Comparison of ENCODE assay signal across 8 mouse cellular contexts in genomic region chr8:105565952-105566702, GRCm38 (mm10). TPM values are rescaled to one million over a fixed set of nuclear protein-coding genes. Genes with fewer than 3 reads are reported as not detected.
A peak's percentile ranks its signal among the peaks of the same experiment; 100 is the strongest.
DNase-seq lines count a peak whose midpoint lies in the region; ATAC-seq and TF ChIP-seq lines count a peak whose summit lies in the region.

TSS of gene Atp6v0d1 (minus strand) at chr8:105566047.

- H3K36me3 ChIP-seq in heart, embryonic 12.5 days: peaks cover 8% of the 10 kb centered on the region; the same call in 1 of the 2 replicates
- no peaks in the 10 kb centered on the region for H3K36me3 ChIP-seq in kidney, postnatal 0 days (ENCODE audit: insufficient read depth, low read length)
- no peaks in the 10 kb centered on the region for H3K36me3 ChIP-seq in liver, embryonic 11.5 days (ENCODE audit: control insufficient read depth, insufficient read depth, low read length)
- peaks cover 3% of the 10 kb centered on the region; the same call in 1 of the 2 replicates for H3K36me3 ChIP-seq in stomach, embryonic 14.5 days (ENCODE audit: control insufficient read depth, insufficient read depth, low read length)

- 3% methylated on average over 51 of the region's 53 CpGs for WGBS in heart, embryonic 12.5 days
- WGBS in kidney, postnatal 0 days: 2% methylated on average over 53 of the region's 53 CpGs
- 3% methylated on average over 53 of the region's 53 CpGs for WGBS in liver, embryonic 11.5 days
- WGBS in stomach, embryonic 14.5 days: 3% methylated on average over 53 of the region's 53 CpGs

- peak within 1 kb of the TSS; percentile 91 for H3K4me2 ChIP-seq in heart, embryonic 12.5 days
- peak within 1 kb of the TSS; percentile 82 for H3K4me2 ChIP-seq in kidney, postnatal 0 days (ENCODE audit: low read length)
- H3K4me2 ChIP-seq in liver, embryonic 11.5 days: peak within 1 kb of the TSS; percentile 90
- H3K4me2 ChIP-seq in stomach, embryonic 14.5 days (replicated peaks; ENCODE audit: low read depth, low read length): peak within 1 kb of the TSS; percentile 85

- H3K4me3 ChIP-seq in heart, embryonic 12.5 days: peak within 1 kb of the TSS; percentile 97
- peak within 1 kb of the TSS; percentile 83 for H3K4me3 ChIP-seq in kidney, postnatal 0 days (replicated peaks; ENCODE audit: low read depth, low read length)
- peak within 1 kb of the TSS; percentile 95 for H3K4me3 ChIP-seq in liver, embryonic 11.5 days (ENCODE audit: low read depth, low read length)
- H3K4me3 ChIP-seq in stomach, embryonic 14.5 days (ENCODE audit: low read depth, low read length): peak within 1 kb of the TSS; percentile 88

- H3K9ac ChIP-seq in heart, embryonic 12.5 days: peak within 1 kb of the TSS; percentile 95
- peak within 1 kb of the TSS; percentile 92 for H3K9ac ChIP-seq in kidney, postnatal 0 days (ENCODE audit: low read depth, low read length)
- peak within 1 kb of the TSS; percentile 87 for H3K9ac ChIP-seq in liver, embryonic 11.5 days (ENCODE audit: low read depth, low read length)
- peak within 1 kb of the TSS; percentile 78 for H3K9ac ChIP-seq in stomach, embryonic 14.5 days (replicated peaks; ENCODE audit: low read depth, low read length)

- no peaks in the 10 kb centered on the region for H3K9me3 ChIP-seq in heart, embryonic 12.5 days (replicated peaks)
- no peaks in the 10 kb centered on the region for H3K9me3 ChIP-seq in kidney, postnatal 0 days (replicated peaks; ENCODE audit: low read length)
- no peaks in the 10 kb centered on the region for H3K9me3 ChIP-seq in liver, embryonic 11.5 days (ENCODE audit: control insufficient read depth, low read length)
- H3K9me3 ChIP-seq in stomach, embryonic 14.5 days (ENCODE audit: control insufficient read depth, low read depth, low read length): no peaks in the 10 kb centered on the region

- peaks cover 29% of the 10 kb centered on the region for H3K4me1 ChIP-seq in heart, embryonic 12.5 days (replicated peaks)
- H3K4me1 ChIP-seq in kidney, postnatal 0 days (replicated peaks; ENCODE audit: insufficient read depth, low read length): peaks cover 4% of the 10 kb centered on the region; the same call in 1 of the 2 replicates
- peaks cover 8% of the 10 kb centered on the region for H3K4me1 ChIP-seq in liver, embryonic 11.5 days (replicated peaks; ENCODE audit: control insufficient read depth, insufficient read depth, low read length)
- H3K4me1 ChIP-seq in stomach, embryonic 14.5 days (ENCODE audit: control insufficient read depth, insufficient read depth, low read length): peaks cover 15% of the 10 kb centered on the region; the same call in 1 of the 2 replicates

- peak; percentile 92 for TF ChIP-seq CTCF in kidney, postnatal 0 days (IDR thresholded peaks at IDR 0.05; ENCODE audit: low read depth)

- H3K27me3 ChIP-seq in heart, embryonic 12.5 days (replicated peaks): no peaks in the 10 kb centered on the region
- H3K27me3 ChIP-seq in kidney, postnatal 0 days (ENCODE audit: insufficient read depth, low read length): no peaks in the 10 kb centered on the region
- peaks cover 2% of the 10 kb centered on the region; the same call in 1 of the 2 replicates for H3K27me3 ChIP-seq in liver, embryonic 11.5 days (replicated peaks; ENCODE audit: control insufficient read depth, insufficient read depth, low read length)
- H3K27me3 ChIP-seq in stomach, embryonic 14.5 days (ENCODE audit: control insufficient read depth, insufficient read depth, low read length): no peaks in the 10 kb centered on the region

- peak; percentile 90 for ATAC-seq in erythroid progenitor cell, adult 5-6 weeks (replicated peaks; ENCODE audit: low FRiP score, poor library complexity, severe bottlenecking)
- peak; percentile 99 for ATAC-seq in heart, embryonic 12.5 days (ENCODE audit: insufficient number of reproducible peaks, low FRiP score)
- ATAC-seq in kidney, postnatal 0 days (replicated peaks; ENCODE audit: low FRiP score, low read depth): peak; percentile 98
- ATAC-seq in liver, embryonic 11.5 days (replicated peaks; ENCODE audit: low FRiP score): peak; percentile 99
- ATAC-seq in stomach, embryonic 14.5 days (ENCODE audit: insufficient number of reproducible peaks, insufficient read depth, low FRiP score, low read depth): peak; percentile 98

- DNase-seq in CD4-positive helper T cell, adult 2 months (ENCODE audit: low read depth, low spot score): peak; percentile 100
- peak; percentile 98 for DNase-seq in brain, embryonic 18.5 days (ENCODE audit: low read depth, low spot score)
- peak; percentile 100 for DNase-seq in kidney, postnatal 0 days (ENCODE audit: low spot score)
- DNase-seq in liver, embryonic 11.5 days (ENCODE audit: low spot score): peak; percentile 96
- DNase-seq in naive thymus-derived CD4-positive, alpha-beta T cell, adult 2 months (ENCODE audit: low read depth): peak; percentile 100

- peak within 1 kb of the TSS; percentile 79 for H3K27ac ChIP-seq in heart, embryonic 12.5 days (ENCODE audit: poor library complexity, severe bottlenecking)
- peak within 1 kb of the TSS; percentile 85 for H3K27ac ChIP-seq in kidney, postnatal 0 days
- H3K27ac ChIP-seq in liver, embryonic 11.5 days (ENCODE audit: low read depth, low read length): peak within 1 kb of the TSS; percentile 46
- H3K27ac ChIP-seq in stomach, embryonic 14.5 days (ENCODE audit: low read length): peak within 1 kb of the TSS; percentile 75; the same call in 1 of the 2 replicates

RNA-seq across cellular contexts. Expression of gene Atp6v0d1, which starts in this region (rescaled TPM):
- 84.7 and 109 TPM in 2 replicates for total RNA-seq in erythroid progenitor cell, adult 5-6 weeks (2015; ENCODE audit: low replicate concordance)
- 31.3 and 35.6 TPM in 2 replicates for total RNA-seq in erythroid progenitor cell, adult 5-6 weeks (2017; ENCODE audit: low replicate concordance)
- polyA plus RNA-seq in heart, embryonic 12.5 days (2016; fragmentation: Nextera tagmentation; extraction: Ambion mirVana): 51.4 and 52.9 TPM in 2 replicates
- 112 and 122 TPM in 2 replicates for polyA plus RNA-seq in kidney, postnatal 0 days (2015; fragmentation: Nextera tagmentation; extraction: Ambion mirVana)
- 74.2 and 76.3 TPM in 2 replicates for polyA plus RNA-seq in liver, embryonic 11.5 days (2014; fragmentation: Nextera tagmentation; extraction: Ambion mirVana)
- polyA plus RNA-seq in stomach, embryonic 14.5 days (2014; fragmentation: Nextera tagmentation; extraction: Ambion mirVana): 75.8 and 82.9 TPM in 2 replicates

Comparison
In these comparisons a context has a peak if more than half of its experiments do, and no peak if none do; other contexts are left out.
1. Peak in every context shown above with its lines: DNase-seq, ATAC-seq, H3K4me3 ChIP-seq and H3K27ac ChIP-seq.